Mouse (Mus musculus) kidney, adult 18-20 months (tissue): ENCODE results near the gene Gfpt2.
"Not testable (repeated sequence)": the region's sequence is repeated elsewhere in the genome, so short reads cannot be mapped to it uniquely, and the experiment has no call there.

Experiments
- DNase-seq: peaks from one replicate; pipeline ENCODE4 v3.0.0; 2021

Gene Gfpt2

GRCm38 (mm10) chr11:49794342-49795144 is 565 bp downstream of the Gfpt2 start:
- peak; percentile 36 for DNase-seq

DNA sequence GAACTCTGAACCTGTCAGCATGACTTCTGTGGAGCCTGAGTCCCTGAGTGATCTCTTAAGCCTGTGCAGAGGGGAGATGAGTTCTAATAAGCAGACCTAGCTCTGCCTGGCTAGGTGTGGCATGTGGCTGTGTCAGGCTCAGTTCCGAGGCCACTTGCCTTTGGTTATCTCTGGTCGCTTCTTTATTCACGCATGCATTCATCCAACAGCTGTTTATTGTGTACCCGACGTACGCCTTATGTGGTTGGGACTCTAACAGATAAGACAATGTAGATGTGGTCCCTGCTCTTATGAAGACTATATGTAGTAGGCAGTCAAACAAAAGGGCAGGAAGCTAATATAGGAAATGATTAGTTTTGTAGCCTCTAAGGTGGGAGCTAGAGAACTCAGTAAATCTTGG is 5.0 kb downstream of the Gfpt2 start:
- no peak for DNase-seq

- no peak for DNase-seq
These were observed 7.5 kb downstream of the Gfpt2 start for GRCm38 (mm10) chr11:49801516-49801915.

DNA sequence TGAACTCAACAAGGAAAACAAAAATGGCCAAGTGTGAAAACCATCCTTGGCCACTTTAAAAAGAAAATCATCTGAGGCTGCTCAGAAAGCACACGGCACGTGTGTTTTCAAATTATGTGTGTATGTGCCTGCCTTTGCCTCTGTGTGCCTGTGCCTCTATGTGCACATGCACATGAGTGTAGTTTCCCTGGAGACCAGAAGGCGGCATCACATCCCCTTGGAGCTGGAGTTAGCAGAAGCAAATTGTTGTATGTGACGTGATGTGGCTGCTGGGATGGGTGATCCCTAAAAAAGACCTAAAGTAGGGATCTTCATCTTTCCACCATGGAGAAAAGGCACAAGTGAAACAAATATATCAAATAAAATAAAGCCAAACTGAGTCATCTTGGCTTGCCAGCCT is 9.8 kb downstream of the Gfpt2 start:
- no peak for DNase-seq

DNA sequence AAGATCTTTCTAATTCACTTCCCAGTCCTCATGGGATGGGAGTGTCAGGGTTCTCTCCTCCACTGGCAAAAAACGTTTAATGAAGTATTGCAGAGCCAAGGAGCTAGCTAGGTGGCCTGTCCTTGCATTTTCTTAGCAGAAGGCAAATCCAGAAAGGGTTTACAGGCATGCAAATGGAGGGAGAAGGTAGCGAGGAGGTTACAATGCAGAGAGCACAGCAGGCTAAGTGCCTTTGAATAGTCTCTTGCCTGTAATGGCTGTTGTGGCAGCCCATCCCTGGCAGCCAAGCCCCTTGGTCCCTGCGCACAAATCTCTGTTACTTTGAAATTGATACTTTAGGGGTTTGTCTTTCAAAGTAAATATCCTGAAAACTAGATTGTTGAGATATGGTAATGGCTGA is 12.2 kb downstream of the Gfpt2 start:
- DNase-seq: no peak

GRCm38 (mm10) chr11:49808946-49809345 is 15.0 kb downstream of the Gfpt2 start:
- DNase-seq: no peak

DNA sequence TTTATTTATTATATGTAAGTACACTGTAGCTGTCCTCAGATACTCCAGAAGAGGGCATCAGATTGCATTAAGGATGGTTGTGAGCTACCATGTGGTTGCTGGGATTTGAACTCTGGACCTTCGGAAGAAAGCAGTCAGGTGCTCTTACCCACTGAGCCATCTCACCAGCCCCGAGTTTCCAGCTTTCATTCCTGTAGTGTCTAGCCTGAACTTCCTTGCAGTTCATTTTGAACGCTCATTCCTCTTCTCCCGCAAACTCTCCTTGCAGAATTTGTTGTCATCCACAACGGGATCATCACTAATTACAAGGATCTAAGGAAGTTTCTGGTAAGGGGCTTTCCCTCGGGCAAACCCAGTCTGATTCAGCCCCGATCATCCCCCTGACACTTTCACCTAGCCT is 16.7 kb downstream of the Gfpt2 start:
- DNase-seq: not testable (repeated sequence)

DNA sequence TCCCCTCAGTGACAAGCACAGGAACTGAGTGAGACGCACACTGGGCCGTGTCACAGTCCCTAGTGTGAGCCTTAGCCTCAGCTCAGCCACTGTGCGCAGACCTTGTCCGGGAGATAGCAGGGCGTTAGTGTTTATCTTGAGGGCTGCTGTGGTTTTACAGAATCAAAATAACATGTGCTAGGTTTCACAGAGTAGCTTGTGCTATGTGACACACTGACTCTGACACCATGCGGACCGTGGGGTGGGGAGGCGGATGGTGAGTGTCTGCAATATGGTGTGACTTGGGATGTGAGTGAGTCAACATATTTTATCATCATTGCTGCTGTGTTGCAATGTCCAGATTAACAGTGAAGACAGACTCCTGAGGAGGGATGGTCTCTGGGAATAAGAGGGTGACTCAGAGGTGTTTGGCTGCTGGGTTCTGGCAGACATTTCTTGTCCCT is 17.1 kb downstream of the Gfpt2 start:
- no peak for DNase-seq

- DNase-seq: no peak
These were observed 17.9 kb downstream of the Gfpt2 start for GRCm38 (mm10) chr11:49811879-49812278.

GRCm38 (mm10) chr11:49818869-49819566 is 25.0 kb downstream of the Gfpt2 start:
- no peak for DNase-seq

DNA sequence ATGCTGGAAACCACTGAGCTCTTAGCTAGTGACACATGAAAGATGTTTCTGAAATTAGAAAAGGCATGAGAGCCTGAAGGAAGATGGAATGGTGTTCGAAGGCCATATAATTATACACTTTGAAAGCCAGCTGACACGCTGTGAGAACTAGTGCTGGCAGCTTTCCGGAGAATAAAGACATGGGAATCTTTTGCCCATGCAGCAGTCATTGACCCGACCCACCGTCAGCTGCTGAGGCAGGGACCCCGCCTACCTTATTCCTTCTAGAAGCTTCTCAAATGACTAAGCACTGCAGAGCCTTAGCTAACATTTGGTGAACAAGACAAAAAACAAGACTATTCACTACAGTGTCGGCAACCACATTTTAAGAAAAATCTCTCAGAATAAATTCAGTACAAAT is 25.7 kb downstream of the Gfpt2 start:
- DNase-seq: no peak

DNA sequence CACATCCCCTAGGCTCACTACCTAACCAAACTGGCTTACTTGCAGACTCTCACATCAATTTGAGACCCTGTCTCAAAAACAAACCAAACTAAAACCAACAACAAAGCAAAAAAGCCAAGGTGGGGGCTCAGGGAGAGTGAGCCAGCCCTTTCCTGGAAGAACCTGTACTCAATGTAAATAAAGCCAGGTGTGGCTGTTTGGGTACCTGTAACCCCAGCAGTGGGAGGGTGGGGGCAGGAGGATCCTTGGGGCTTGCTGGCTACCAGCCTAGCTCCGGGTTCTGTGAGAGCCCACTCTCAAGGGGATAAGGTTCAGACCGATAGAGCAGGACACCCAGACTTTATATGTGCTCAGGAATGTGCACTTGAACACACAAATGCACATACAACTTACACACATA is 26.9 kb downstream of the Gfpt2 start:
- DNase-seq: no peak

GRCm38 (mm10) chr11:49821546-49821945 is 27.6 kb downstream of the Gfpt2 start:
- DNase-seq: no peak

DNA sequence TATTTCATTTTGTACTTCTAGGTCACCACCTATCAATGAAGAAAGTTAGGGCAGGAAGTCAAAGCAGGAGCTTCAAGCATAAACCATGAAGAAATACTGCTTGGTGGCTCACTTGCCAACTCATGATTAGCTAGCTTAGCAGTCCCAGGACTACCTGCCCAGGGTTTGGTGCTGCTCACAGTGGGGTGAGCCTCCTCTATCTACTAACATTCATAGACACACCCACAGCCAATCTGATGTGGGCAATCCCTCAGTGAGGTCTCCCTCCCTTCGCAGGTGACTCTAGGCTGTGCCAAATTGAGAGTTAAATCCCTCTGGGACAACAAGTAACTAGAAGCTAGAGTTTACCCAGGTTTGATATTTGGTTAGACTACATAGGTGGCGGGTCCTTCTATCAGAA is 28.4 kb downstream of the Gfpt2 start:
- DNase-seq: no peak

DNA sequence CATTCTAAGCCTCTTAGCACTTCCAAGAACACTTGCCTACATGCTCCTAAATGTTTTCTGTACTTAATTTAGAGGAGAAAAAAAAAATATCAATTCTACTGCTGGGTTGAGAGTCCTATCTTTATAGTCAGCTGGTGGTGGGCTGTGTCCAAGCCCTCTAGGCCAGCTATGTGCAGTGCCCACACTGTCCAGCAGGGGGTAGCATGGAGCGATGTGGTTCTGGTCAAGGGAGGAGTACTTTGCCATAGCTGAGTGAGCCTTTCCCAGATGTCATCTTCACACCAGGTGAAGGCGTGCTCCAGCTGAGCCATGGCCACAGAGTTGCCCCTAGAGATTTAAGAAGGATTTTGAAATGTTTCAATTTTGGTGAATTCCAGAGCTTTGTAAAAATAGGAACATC is 30.9 kb downstream of the Gfpt2 start:
- peak; percentile 80 for DNase-seq

DNA sequence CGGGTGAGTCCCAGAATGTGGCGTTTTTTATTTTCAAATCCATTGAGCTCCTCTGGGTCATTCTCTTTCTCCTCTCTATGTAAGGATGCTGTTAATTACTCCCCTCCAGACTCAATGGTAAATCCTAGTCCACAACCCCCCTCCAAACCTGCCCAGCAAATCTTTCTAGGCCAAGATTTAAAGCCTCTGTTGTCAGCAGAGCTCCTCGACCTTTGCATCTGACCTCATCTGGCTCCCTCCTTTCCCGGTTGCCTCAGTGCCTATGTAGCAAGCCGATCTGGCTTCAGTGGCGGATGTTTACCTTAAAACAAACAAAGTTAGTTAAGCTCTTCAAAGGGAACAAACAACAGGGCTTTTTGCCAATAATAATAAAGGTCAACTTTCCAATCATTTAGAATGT is 33.3 kb downstream of the Gfpt2 start:
- no peak for DNase-seq

DNA sequence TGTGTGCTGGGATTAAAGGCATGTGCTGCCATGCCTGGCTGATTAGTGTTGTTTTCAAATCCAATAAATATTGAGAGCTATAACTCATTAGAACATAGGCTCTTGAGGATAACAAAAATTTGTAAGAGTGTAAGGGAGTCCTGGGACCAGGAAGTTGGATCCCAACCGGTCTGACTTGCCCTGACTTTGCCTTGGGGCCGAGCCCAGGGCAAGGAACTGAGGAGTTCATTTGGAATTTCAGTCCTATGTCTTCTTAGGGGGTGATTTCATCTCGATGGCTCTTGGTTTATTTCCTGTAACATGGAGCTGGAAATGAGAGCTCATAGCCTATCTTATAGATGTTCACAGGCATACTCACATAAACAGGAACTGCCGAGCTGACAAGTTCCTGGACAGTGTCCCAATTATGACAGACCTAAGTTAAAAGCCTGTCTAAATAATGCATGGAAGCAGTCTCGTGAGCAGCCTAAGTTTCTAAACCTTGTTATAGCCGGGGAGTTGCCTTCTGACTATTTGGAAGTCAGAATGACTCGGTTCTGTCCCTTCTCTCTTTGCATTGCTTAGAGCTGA is 35.3 kb downstream of the Gfpt2 start:
- DNase-seq: no peak

DNA sequence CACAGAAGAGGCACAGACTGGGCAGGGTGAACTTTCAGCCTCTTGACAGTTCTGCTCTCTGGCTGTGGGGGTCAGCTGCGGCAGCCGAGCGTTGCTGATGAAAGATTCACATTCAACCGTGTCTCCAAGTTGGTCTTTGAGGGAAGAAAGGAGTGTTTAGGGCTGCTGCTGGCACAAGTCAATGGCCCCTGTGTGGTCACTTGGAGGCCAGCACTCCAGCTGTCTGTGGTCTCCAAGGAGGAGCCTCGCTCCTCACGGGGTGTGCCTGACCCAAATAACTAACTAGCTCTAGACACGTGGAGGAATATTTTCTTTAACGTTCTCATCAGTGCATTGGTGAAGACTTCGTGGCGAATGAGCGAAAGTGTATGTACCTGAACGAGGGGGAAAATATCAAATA is 38.0 kb downstream of the Gfpt2 start:
- no peak for DNase-seq

- DNase-seq: no peak
These were observed 39.0 kb downstream of the Gfpt2 start for GRCm38 (mm10) chr11:49832962-49833361.

DNA sequence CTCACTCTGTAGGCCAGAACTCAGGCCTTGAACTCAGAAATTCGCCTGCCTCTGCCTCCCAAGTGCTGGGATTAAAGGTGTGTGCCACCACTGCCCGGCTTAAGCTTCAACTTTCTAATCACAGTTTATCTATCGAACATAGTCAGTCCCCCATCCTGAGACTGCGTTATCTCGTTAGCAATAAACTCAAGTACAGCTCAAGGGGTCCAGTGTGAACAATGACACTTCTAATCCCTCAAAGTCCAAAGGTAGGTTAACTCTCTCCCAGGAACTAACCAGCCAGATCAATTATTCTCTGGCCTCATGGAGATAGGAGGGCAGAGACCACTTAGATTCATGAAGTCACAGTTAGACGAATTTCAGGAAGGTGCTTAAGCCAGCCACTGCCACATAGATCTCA is 40.3 kb downstream of the Gfpt2 start:
- no peak for DNase-seq

DNA sequence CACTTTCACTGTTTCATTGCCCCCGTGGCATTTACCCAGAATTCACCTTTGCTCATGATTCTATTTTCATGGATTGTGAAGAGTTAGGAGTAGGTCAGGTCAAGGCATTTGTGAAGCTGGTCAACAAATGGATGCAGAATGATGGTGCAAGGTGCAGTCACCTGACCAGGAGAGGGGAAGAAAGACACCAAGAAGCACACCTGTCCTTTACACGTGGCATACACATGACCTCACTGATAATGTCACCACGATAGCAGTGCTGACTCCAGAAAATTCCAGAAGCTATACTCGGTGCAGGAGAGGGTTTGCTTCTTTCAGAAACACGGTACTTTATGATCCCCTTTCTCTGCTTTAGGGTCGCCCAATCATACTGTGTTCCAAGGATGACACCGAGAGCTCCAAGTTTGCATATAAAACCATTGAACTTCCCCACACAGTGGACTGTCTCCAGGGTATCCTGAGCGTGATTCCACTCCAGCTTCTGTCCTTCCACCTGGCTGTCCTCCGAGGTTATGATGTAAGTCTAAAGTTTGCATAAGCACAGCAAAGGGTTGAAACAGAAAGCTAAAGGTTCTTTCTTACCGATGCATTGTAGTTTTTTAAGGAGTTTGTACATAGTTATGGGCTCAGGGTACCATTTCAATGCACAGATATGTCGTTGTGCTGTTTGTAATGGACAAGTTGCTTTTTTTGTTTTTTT is 41.4 kb downstream of the Gfpt2 start:
- DNase-seq: no peak

DNA sequence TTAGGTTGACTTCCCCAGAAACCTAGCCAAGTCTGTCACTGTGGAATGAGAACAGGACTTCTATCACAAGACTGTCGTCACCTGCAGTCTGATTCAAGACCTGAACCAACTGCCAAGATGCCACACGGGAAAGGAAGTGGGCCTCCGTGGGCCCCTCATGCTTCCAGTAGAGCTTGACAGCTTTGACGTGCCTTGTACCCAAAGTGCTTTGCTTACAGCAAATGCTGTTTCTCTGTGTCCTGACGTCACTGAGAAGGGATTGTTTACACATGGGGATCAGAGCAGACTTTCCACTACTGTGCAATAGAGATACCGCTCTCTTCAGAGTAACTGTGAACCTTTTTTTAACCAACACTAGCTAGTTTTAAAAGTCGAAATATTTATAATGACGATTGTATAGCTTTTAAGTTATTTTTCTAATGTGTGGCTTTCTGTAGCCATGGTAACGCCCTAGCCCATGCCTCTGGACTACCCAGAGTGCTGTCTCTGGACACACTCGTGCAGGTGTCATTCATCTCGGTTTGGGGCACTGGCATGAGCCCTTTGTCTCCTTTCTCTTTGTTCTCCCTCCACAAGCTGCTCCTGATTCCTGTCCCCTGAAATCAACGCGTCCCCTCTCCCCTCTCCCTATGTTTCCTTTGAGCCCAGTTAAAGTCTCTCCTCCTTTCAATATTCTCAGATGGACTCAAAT is 43.9 kb downstream of the Gfpt2 start:
- DNase-seq: no peak

GRCm38 (mm10) chr11:49840666-49841065 is 46.7 kb downstream of the Gfpt2 start:
- peak; percentile 33 for DNase-seq
